Mouse (Mus musculus): Measurements from ENCODE around the gene Rpl36a-ps1. TPM values are rescaled to one million over a fixed set of nuclear protein-coding genes. Genes with fewer than 3 reads are reported as not detected.

Gene Rpl36a-ps1
- polyA plus RNA-seq, 1 experiment, result not detected

DNA sequence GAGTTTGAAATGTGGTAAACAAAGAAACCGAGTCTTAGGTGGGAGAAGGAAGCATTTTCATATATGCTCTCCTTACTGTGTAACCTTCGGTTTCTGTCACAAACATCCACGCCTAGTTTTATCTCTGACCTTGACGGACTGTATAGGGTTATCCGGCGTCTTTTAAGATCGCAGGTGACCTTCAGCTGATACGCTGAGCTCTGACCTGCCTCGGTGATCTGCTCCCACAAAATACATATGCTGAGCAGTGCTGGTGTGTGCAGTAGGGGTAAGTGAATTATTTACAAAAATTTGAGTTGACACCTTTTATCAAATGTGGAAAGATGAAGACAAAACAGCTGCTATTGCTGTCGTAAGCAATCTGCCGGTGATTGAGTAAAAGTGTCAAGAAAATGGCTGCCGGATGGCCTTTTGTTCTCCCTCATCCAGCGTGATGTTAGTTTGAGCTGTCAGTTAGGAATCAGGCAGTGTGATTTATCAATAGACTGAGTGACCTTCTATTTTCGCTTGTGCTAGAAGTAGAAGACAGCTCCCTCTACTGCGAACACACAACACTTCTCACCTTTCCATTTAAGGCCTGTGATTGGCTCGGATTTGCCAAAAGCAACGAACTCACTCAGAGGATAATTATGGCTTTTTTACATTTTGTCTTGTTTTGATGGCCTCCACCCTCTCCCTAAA lies 35.0 kb downstream of the Rpl36a-ps1 start:
- Histone ChIP-seq H3K27ac (ENCODE audit: insufficient read depth, low read depth, low read length) (no peak overlapping the region), H3K4me3 (ENCODE audit: insufficient read depth, low read depth, low read length) (no peak overlapping the region), H3K4me1 (ENCODE audit: control insufficient read depth, insufficient read depth, low read length) (no peaks in the 10 kb centered on the region)
- TF ChIP-seq POLR2A (IDR thresholded peaks at IDR 0.05; ENCODE audit: insufficient read depth, low read depth, low read length) (no peak), CTCF (IDR thresholded peaks at IDR 0.05; ENCODE audit: insufficient read depth, low read depth, low read length) (no peak)
- WGBS, result 84% methylated on average over 17 of the region's 17 CpGs

DNA sequence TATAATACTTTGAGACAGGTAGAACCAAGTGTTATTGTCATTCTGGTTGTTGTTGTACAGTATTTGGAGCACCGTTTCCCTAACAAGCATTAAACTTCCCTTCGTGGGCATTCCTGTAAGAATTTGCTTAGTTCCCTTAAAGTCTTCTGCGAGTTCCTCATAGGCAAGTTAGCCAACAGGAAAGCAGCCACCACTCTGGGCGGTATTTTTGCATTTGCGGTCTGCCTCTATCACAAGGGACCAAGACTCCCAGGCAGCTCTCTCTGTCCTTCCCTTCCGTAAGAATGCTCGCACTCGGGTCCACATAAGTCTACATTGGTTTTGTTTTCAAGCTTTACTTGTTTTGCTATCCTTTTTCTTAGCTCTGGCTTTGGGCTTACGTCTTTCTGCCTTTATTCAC lies 37.3 kb downstream of the Rpl36a-ps1 start:
- TF ChIP-seq POLR2A (IDR thresholded peaks at IDR 0.05; ENCODE audit: insufficient read depth, low read depth, low read length) (no peak), CTCF (IDR thresholded peaks at IDR 0.05; ENCODE audit: insufficient read depth, low read depth, low read length) (no peak)
- Histone ChIP-seq H3K27ac (ENCODE audit: insufficient read depth, low read depth, low read length) (no peak overlapping the region), H3K4me3 (ENCODE audit: insufficient read depth, low read depth, low read length) (no peak overlapping the region), H3K4me1 (ENCODE audit: control insufficient read depth, insufficient read depth, low read length) (no peaks in the 10 kb centered on the region)
- WGBS, result 95% methylated on average over 9 of the region's 9 CpGs

DNA sequence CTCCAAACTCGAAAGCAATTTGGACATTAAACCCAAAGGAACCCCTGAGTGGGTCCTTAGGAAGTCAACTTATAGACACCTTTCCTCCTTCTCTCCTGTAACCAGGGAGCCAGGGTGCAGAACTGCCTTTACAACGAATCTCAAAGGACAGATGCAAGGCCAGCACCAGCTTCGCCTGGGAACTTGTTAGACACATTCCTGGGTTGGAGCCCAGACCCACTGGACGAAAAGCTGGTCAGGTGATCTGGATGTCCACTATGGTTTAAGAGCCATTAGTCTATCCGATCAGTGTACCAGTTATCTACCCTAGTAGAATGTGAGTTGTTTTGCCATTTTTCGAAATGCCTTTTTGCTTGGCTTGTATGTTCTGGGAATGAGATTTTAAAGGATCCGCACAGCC lies 41.7 kb downstream of the Rpl36a-ps1 start:
- 75% methylated on average over 7 of the region's 7 CpGs for WGBS
- TF ChIP-seq POLR2A (IDR thresholded peaks at IDR 0.05; ENCODE audit: insufficient read depth, low read depth, low read length), result no peak
- no peak for TF ChIP-seq CTCF (IDR thresholded peaks at IDR 0.05; ENCODE audit: insufficient read depth, low read depth, low read length)
- H3K4me1 ChIP-seq (ENCODE audit: control insufficient read depth, insufficient read depth, low read length), result no peaks in the 10 kb centered on the region
- H3K27ac ChIP-seq (ENCODE audit: insufficient read depth, low read depth, low read length), result no peak overlapping the region
- no peak overlapping the region for H3K4me3 ChIP-seq (ENCODE audit: insufficient read depth, low read depth, low read length)

DNA sequence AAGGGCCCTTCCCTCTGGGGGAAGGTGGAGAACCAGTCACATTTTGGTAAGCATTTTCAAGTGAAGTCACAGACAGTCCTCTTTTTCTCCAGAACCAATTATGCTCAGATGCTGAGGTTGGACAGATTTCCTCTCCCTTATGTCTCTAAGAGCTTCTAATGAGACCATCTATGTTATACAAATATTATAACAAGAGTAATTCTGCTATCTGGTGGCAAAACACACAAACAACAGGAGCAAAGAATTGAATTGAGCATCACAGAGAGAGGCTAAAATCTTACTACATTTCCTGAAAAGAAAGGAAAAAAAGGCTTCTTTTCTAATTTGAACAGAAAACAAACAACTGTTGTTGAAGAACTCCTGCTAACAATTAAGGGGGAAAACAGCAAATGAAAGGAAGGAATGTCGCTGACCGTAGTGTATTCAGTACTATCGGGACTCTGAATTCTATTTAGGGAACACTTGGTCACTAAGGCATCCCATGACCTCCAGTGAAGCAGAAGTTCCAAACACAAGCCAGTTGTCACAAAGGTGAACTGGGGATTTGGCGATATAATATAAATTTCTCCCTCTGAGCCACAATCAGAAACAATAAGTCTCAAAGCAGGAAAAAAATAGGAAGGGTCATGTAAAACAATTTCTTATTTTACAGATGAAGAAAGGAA lies 42.4 kb downstream of the Rpl36a-ps1 start:
- Histone ChIP-seq H3K4me3 (ENCODE audit: insufficient read depth, low read depth, low read length) (no peak overlapping the region), H3K4me1 (ENCODE audit: control insufficient read depth, insufficient read depth, low read length) (no peaks in the 10 kb centered on the region), H3K27ac (ENCODE audit: insufficient read depth, low read depth, low read length) (no peak overlapping the region)
- TF ChIP-seq POLR2A (IDR thresholded peaks at IDR 0.05; ENCODE audit: insufficient read depth, low read depth, low read length) (no peak), CTCF (IDR thresholded peaks at IDR 0.05; ENCODE audit: insufficient read depth, low read depth, low read length) (no peak)
- WGBS, result 45% methylated on average over 4 of the region's 4 CpGs

Other genes starting within 250 kb of the Rpl36a-ps1 start
- gene Mzt1, start 51.8 kb upstream of the Rpl36a-ps1 start, polyA plus RNA-seq (2012; ENCODE audit: insufficient read depth, insufficient read length, low replicate concordance, missing spikeins), result not detected in 2 replicates
- not detected in 2 replicates for gene Bora, start 51.9 kb upstream of the Rpl36a-ps1 start, polyA plus RNA-seq (2012; ENCODE audit: insufficient read depth, insufficient read length, low replicate concordance, missing spikeins)
- gene Pibf1, start 105.1 kb upstream of the Rpl36a-ps1 start, polyA plus RNA-seq (2012; ENCODE audit: insufficient read depth, insufficient read length, low replicate concordance, missing spikeins), result not detected in 2 replicates
- gene Dis3, start 105.5 kb upstream of the Rpl36a-ps1 start, polyA plus RNA-seq (2012; ENCODE audit: insufficient read depth, insufficient read length, low replicate concordance, missing spikeins), result not detected in 2 replicates